Mouse (Mus musculus) R1 (cell line): Measurements from ENCODE around the gene Cadm1.

Source experiments
- DNase-seq: peaks from one replicate; pipeline ENCODE4 v3.0.0-alpha.2; 2018; ENCODE audit warnings: low read depth, low spot score

Cadm1 gene

GRCm38 (mm10) chr9:47608921-47609320 lies 78.9 kb downstream of the Cadm1 start:
- no peak for DNase-seq

- DNase-seq = no peak
Observed at GRCm38 (mm10) chr9:47609443-47609842, 79.5 kb downstream of the Cadm1 start.

GRCm38 (mm10) chr9:47610316-47610715 lies 80.3 kb downstream of the Cadm1 start:
- DNase-seq = no peak

- no peak for DNase-seq
Observed at GRCm38 (mm10) chr9:47612894-47613412, 83.0 kb downstream of the Cadm1 start.

GRCm38 (mm10) chr9:47615049-47615448 lies 85.1 kb downstream of the Cadm1 start:
- DNase-seq = no peak

- no peak for DNase-seq
Observed at GRCm38 (mm10) chr9:47616391-47616790, 86.4 kb downstream of the Cadm1 start.

GRCm38 (mm10) chr9:47619501-47620029 lies 89.6 kb downstream of the Cadm1 start:
- no peak for DNase-seq

- DNase-seq = no peak
Observed at GRCm38 (mm10) chr9:47623447-47624445, 93.8 kb downstream of the Cadm1 start.

- no peak for DNase-seq
Observed at GRCm38 (mm10) chr9:47624565-47625520, 94.9 kb downstream of the Cadm1 start.

GRCm38 (mm10) chr9:47625621-47626210 lies 95.7 kb downstream of the Cadm1 start:
- no peak for DNase-seq

- DNase-seq = no peak
Observed at GRCm38 (mm10) chr9:47627966-47628365, 98.0 kb downstream of the Cadm1 start.

- DNase-seq = no peak
Observed at GRCm38 (mm10) chr9:47628550-47628949, 98.6 kb downstream of the Cadm1 start.

- no peak for DNase-seq
Observed at GRCm38 (mm10) chr9:47634695-47635094, 104.7 kb downstream of the Cadm1 start.

- DNase-seq = no peak
Observed at GRCm38 (mm10) chr9:47642663-47643062, 112.7 kb downstream of the Cadm1 start.

GRCm38 (mm10) chr9:47645056-47645455 lies 115.1 kb downstream of the Cadm1 start:
- DNase-seq = no peak

- no peak for DNase-seq
Observed at GRCm38 (mm10) chr9:47651431-47651830, 121.5 kb downstream of the Cadm1 start.

GRCm38 (mm10) chr9:47652203-47652602 lies 122.2 kb downstream of the Cadm1 start:
- DNase-seq = no peak

GRCm38 (mm10) chr9:47652936-47653335 lies 123.0 kb downstream of the Cadm1 start:
- DNase-seq = no peak

- no peak for DNase-seq
Observed at GRCm38 (mm10) chr9:47659366-47660090, 129.6 kb downstream of the Cadm1 start.

GRCm38 (mm10) chr9:47661611-47662010 lies 131.6 kb downstream of the Cadm1 start:
- DNase-seq = no peak
